ENCODE assay signal across 12 mouse cellular contexts in genomic region chr6:12116926-12117818, GRCm38 (mm10).
DNase-seq lines count a peak whose midpoint lies in the region; ATAC-seq lines count a peak whose summit lies in the region.
"Had no signal": no experiment of that assay in that cellular context is flagged by ENCODE, and none has a peak within 500 bp of the region (broad histone marks: within the 10 kb centered on the region; RNA-seq: fewer than 3 reads in every experiment).

No protein-coding gene starts in this region.

- peaks cover 21% of the 10 kb centered on the region for H3K4me1 ChIP-seq in kidney, embryonic 15.5 days
- H3K4me1 ChIP-seq in embryonic facial prominence, embryonic 14.5 days (ENCODE audit: control insufficient read depth, insufficient read depth, low read length), result 0 out of 2 replicates have a peak, but pooled peaks cover 6% of the 10 kb centered on the region
- peaks cover 26% of the 10 kb centered on the region for H3K4me1 ChIP-seq in hindbrain, embryonic 13.5 days (replicated peaks)
- peaks cover 16% of the 10 kb centered on the region for H3K4me1 ChIP-seq in midbrain, embryonic 16.5 days (ENCODE audit: control insufficient read depth, insufficient read depth, low read length)
- H3K4me1 ChIP-seq: limb, embryonic 13.5 days had no signal

- no peaks in the 10 kb centered on the region for H3K36me3 ChIP-seq in kidney, embryonic 15.5 days
- H3K36me3 ChIP-seq in embryonic facial prominence, embryonic 14.5 days (ENCODE audit: control insufficient read depth, insufficient read depth, low read length), result no peaks in the 10 kb centered on the region
- H3K36me3 ChIP-seq in hindbrain, embryonic 13.5 days, result no peaks in the 10 kb centered on the region
- H3K36me3 ChIP-seq in midbrain, embryonic 16.5 days (ENCODE audit: control insufficient read depth, insufficient read depth, low read length), result no peaks in the 10 kb centered on the region
- H3K36me3 ChIP-seq: limb, embryonic 13.5 days had no signal

- H3K9ac ChIP-seq in kidney, embryonic 15.5 days, result no peak overlapping the region
- no peak overlapping the region for H3K9ac ChIP-seq in embryonic facial prominence, embryonic 14.5 days (ENCODE audit: low read depth, low read length)
- peak overlapping the region; percentile 24; the same call in 1 of the 2 replicates for H3K9ac ChIP-seq in hindbrain, embryonic 13.5 days
- H3K9ac ChIP-seq in midbrain, embryonic 16.5 days (ENCODE audit: low read depth, low read length), result no peak overlapping the region
- H3K9ac ChIP-seq: limb, embryonic 13.5 days had no signal

- H3K27me3 ChIP-seq in kidney, embryonic 15.5 days, result no peaks in the 10 kb centered on the region
- no peaks in the 10 kb centered on the region for H3K27me3 ChIP-seq in embryonic facial prominence, embryonic 14.5 days (replicated peaks; ENCODE audit: control insufficient read depth, insufficient read depth, low read length)
- H3K27me3 ChIP-seq in hindbrain, embryonic 13.5 days, result no peaks in the 10 kb centered on the region
- H3K27me3 ChIP-seq in midbrain, embryonic 16.5 days (ENCODE audit: control insufficient read depth, insufficient read depth, low read depth, low read length), result no peaks in the 10 kb centered on the region
- H3K27me3 ChIP-seq: limb, embryonic 13.5 days had no signal

- peak overlapping the region; percentile 79 for H3K27ac ChIP-seq in kidney, embryonic 15.5 days
- H3K27ac ChIP-seq in embryonic facial prominence, embryonic 14.5 days (replicated peaks; ENCODE audit: low read depth, low read length), result no peak overlapping the region
- peak overlapping the region; percentile 83 for H3K27ac ChIP-seq in hindbrain, embryonic 13.5 days
- H3K27ac ChIP-seq in midbrain, embryonic 16.5 days (ENCODE audit: low read length), result peak overlapping the region; percentile 32; the same call in 1 of the 2 replicates
- H3K27ac ChIP-seq: limb, embryonic 13.5 days had no signal

- WGBS in kidney, embryonic 15.5 days, result 19% methylated on average over 11 of the region's 11 CpGs
- WGBS in embryonic facial prominence, embryonic 14.5 days, result 25% methylated on average over 11 of the region's 11 CpGs
- 27% methylated on average over 11 of the region's 11 CpGs for WGBS in hindbrain, embryonic 13.5 days
- 31% methylated on average over 11 of the region's 11 CpGs for WGBS in midbrain, embryonic 16.5 days

- ATAC-seq in kidney, embryonic 15.5 days (replicated peaks; ENCODE audit: low FRiP score), result peak; percentile 95
- ATAC-seq in embryonic facial prominence, embryonic 14.5 days (ENCODE audit: low read depth), result peak; percentile 53; the same call in 1 of the 2 replicates
- ATAC-seq in hindbrain, embryonic 13.5 days (ENCODE audit: low FRiP score), result peak; percentile 41
- ATAC-seq in midbrain, embryonic 16.5 days, result peak; percentile 56

- no peaks in the 10 kb centered on the region for H3K9me3 ChIP-seq in kidney, embryonic 15.5 days (replicated peaks)
- H3K9me3 ChIP-seq in embryonic facial prominence, embryonic 14.5 days (ENCODE audit: control insufficient read depth, low read length), result no peaks in the 10 kb centered on the region
- H3K9me3 ChIP-seq in hindbrain, embryonic 13.5 days, result no peaks in the 10 kb centered on the region
- no peaks in the 10 kb centered on the region for H3K9me3 ChIP-seq in midbrain, embryonic 16.5 days (replicated peaks; ENCODE audit: control insufficient read depth, low read length, poor library complexity, severe bottlenecking)
- H3K9me3 ChIP-seq: limb, embryonic 13.5 days had no signal

- peak overlapping the region; percentile 33 for H3K4me2 ChIP-seq in kidney, embryonic 15.5 days
- H3K4me2 ChIP-seq in embryonic facial prominence, embryonic 14.5 days (ENCODE audit: low read depth, low read length), result no peak overlapping the region
- H3K4me2 ChIP-seq in hindbrain, embryonic 13.5 days, result peak overlapping the region; percentile 44
- peak overlapping the region; percentile 24; the same call in 1 of the 2 replicates for H3K4me2 ChIP-seq in midbrain, embryonic 16.5 days (ENCODE audit: low read length)
- H3K4me2 ChIP-seq: heart, embryonic 11.5 days; limb, embryonic 13.5 days had no signal

- intact Hi-C loops in gastrocnemius, postnatal 14 days (cut with DNase I; ENCODE audit: low total_unique reads), result no loop called here

- no peak overlapping the region for H3K4me3 ChIP-seq in kidney, embryonic 15.5 days (replicated peaks)
- no peak overlapping the region for H3K4me3 ChIP-seq in embryonic facial prominence, embryonic 14.5 days (ENCODE audit: low read depth, low read length)
- no peak overlapping the region for H3K4me3 ChIP-seq in hindbrain, embryonic 13.5 days
- no peak overlapping the region for H3K4me3 ChIP-seq in midbrain, embryonic 16.5 days (ENCODE audit: low read depth, low read length)
- H3K4me3 ChIP-seq: limb, embryonic 13.5 days had no signal

- DNase-seq in kidney, adult 18-20 months, result no peak
- DNase-seq in embryonic facial prominence, embryonic 14.5 days (ENCODE audit: low spot score), result peak; percentile 40
- DNase-seq in cerebellum, adult 9-10 months, result no peak
- no peak for DNase-seq in gastrocnemius, postnatal 14 days
- DNase-seq in adrenal gland, postnatal 25 days, result no peak
- DNase-seq: cerebellum, adult 9-11 months; lung, postnatal 4 days had no signal

Comparison
In these comparisons a context has a peak if more than half of its experiments do, and no peak if none do; other contexts are left out.
1. ATAC-seq: peak in every context shown above with its lines; median percentile 95 in kidney, embryonic 15.5 days; 56 in midbrain, embryonic 16.5 days; 53 in embryonic facial prominence, embryonic 14.5 days; 41 in hindbrain, embryonic 13.5 days.